In the genomic region with DNA sequence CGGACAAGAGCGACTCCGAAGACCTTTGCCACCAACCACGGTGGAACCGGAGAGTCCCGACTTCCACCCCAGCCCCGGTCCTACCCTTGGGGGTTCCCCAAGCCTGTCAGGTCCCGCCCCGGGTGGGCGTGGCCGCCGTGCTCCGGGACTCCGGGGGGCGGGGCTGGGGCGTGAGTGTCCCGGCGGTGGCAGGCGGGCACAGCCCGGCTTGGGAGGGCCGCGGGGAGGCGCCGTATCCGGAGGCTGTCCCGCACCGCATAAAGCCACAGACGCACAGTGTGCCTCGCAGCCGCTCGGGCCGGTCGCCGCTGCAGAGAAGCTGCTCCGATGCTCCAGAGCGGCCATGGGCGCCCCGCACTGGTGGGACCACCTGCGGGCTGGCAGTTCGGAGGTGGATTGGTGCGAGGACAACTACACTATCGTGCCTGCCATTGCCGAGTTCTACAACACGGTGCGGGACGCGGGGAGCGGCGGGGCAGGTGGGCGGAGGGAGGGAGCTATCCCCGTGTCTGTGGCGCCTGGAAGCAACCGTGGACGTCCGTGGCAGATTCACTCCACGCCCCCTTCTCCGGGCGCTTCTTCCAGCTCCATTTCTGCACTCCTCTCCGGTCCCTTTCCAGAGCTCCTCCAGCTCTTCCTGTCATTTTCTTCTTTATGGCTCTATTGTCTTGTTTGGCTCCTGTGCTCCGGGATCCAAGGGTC, we compare ENCODE assay signal across 8 mouse cellular contexts. TPM values are rescaled to one million over a fixed set of nuclear protein-coding genes. Genes with fewer than 3 reads are reported as not detected.
DNase-seq lines count a peak whose midpoint lies in the region; ATAC-seq and TF ChIP-seq lines count a peak whose summit lies in the region.

A gene (plus strand): TSS at position 251 of the 702 bp plus-strand sequence.

- TF ChIP-seq POLR2A in thymus, adult 2 months (IDR thresholded peaks at IDR 0.05; ENCODE audit: control insufficient read depth, extremely low read depth, insufficient read depth, low read length, poor library complexity) = 0 out of 2 replicates have a peak, but pooled peaks have one; percentile 28

- H3K36me3 ChIP-seq in hindbrain, embryonic 12.5 days = no peaks in the 10 kb centered on the region
- no peaks in the 10 kb centered on the region for H3K36me3 ChIP-seq in lung, postnatal 0 days (ENCODE audit: insufficient read depth, low read length)
- no peaks in the 10 kb centered on the region for H3K36me3 ChIP-seq in thymus, adult 2 months (ENCODE audit: control insufficient read depth, insufficient read depth, low read length)

- peak; percentile 95 for ATAC-seq in hindbrain, embryonic 12.5 days (ENCODE audit: low FRiP score)
- ATAC-seq in lung, postnatal 0 days = peak; percentile 99

- peak within 1 kb of the TSS; percentile 77 for H3K9ac ChIP-seq in hindbrain, embryonic 12.5 days
- peak within 1 kb of the TSS; percentile 74 for H3K9ac ChIP-seq in lung, postnatal 0 days (replicated peaks; ENCODE audit: low read depth)

- TF ChIP-seq CTCF in lung, postnatal 0 days (IDR thresholded peaks at IDR 0.05) = peak; percentile 57
- TF ChIP-seq CTCF in thymus, adult 2 months (IDR thresholded peaks at IDR 0.05; ENCODE audit: borderline replicate concordance, control insufficient read depth, extremely low read depth, insufficient read depth, low read length, poor library complexity) = peak; percentile 47; the same call in 1 of the 2 replicates

- H3K4me1 ChIP-seq in hindbrain, embryonic 12.5 days = peaks cover 8% of the 10 kb centered on the region; the same call in 1 of the 2 replicates
- no peaks in the 10 kb centered on the region for H3K4me1 ChIP-seq in lung, postnatal 0 days (ENCODE audit: insufficient read depth, low read depth, low read length)
- H3K4me1 ChIP-seq in thymus, adult 2 months (replicated peaks; ENCODE audit: control insufficient read depth, insufficient read depth, low read length) = peaks cover 4% of the 10 kb centered on the region; the same call in 1 of the 2 replicates

- TF ChIP-seq EP300 in lung, postnatal 0 days (IDR thresholded peaks at IDR 0.05) = no peak

- peak within 1 kb of the TSS; percentile 74 for H3K4me3 ChIP-seq in hindbrain, embryonic 12.5 days
- peak within 1 kb of the TSS; percentile 71 for H3K4me3 ChIP-seq in lung, postnatal 0 days (ENCODE audit: low read depth, low read length)
- H3K4me3 ChIP-seq in thymus, adult 2 months (ENCODE audit: control insufficient read depth, insufficient read depth, low read length) = peak within 1 kb of the TSS; percentile 49

- H3K27me3 ChIP-seq in hindbrain, embryonic 12.5 days = peaks cover 16% of the 10 kb centered on the region
- no peaks in the 10 kb centered on the region for H3K27me3 ChIP-seq in lung, postnatal 0 days (replicated peaks; ENCODE audit: insufficient read depth, low read length)
- H3K27me3 ChIP-seq in thymus, adult 2 months (ENCODE audit: control insufficient read depth, insufficient read depth, low read length) = no peaks in the 10 kb centered on the region

- H3K9me3 ChIP-seq in hindbrain, embryonic 12.5 days (replicated peaks) = no peaks in the 10 kb centered on the region
- no peaks in the 10 kb centered on the region for H3K9me3 ChIP-seq in lung, postnatal 0 days (ENCODE audit: low read length)

- under 1% methylated on average over 60 of the region's 60 CpGs for WGBS in hindbrain, embryonic 12.5 days
- 2% methylated on average over 44 of the region's 60 CpGs for WGBS in lung, postnatal 0 days
- under 1% methylated on average over 60 of the region's 60 CpGs for WGBS in thymus, adult 2 months

- H3K4me2 ChIP-seq in hindbrain, embryonic 12.5 days (replicated peaks) = peak within 1 kb of the TSS; percentile 94
- H3K4me2 ChIP-seq in lung, postnatal 0 days (replicated peaks; ENCODE audit: low read depth, low read length) = peak within 1 kb of the TSS; percentile 96

- DNase-seq in NIH3T3 (ENCODE audit: low read depth) = peak; percentile 57
- peak; percentile 68 to 76 for DNase-seq in cerebellum, postnatal 14 days
- peak; percentile 55 to 57 for DNase-seq in frontal cortex, postnatal 25 days (ENCODE audit: low spot score in 2 of 2)
- DNase-seq in layer of hippocampus, postnatal 10 days (ENCODE audit: low spot score in 2 of 2) = peak; percentile 66 to 83
- peak; percentile 93 for DNase-seq in lung, postnatal 0 days (ENCODE audit: low spot score)
- peak; percentile 89 for DNase-seq in ovary, adult 18-20 months (ENCODE audit: low spot score)
- peak; percentile 94 for DNase-seq in thymus, adult 2 months

- H3K27ac ChIP-seq in hindbrain, embryonic 12.5 days = peak within 1 kb of the TSS; percentile 48; the same call in 1 of the 2 replicates
- peak within 1 kb of the TSS; percentile 76 for H3K27ac ChIP-seq in lung, postnatal 0 days (ENCODE audit: low read length)
- no peak within 1 kb of the TSS for H3K27ac ChIP-seq in thymus, adult 2 months (ENCODE audit: control insufficient read depth, insufficient read depth, low read length)

RNA-seq across cellular contexts. Expression of the gene that starts here (rescaled TPM):
- 17.4 and 19.0 TPM in 2 replicates for polyA plus RNA-seq in hindbrain, embryonic 12.5 days (2016; fragmentation: Nextera tagmentation; extraction: Ambion mirVana)
- total RNA-seq in layer of hippocampus, postnatal 10 days (2021) = 1 to 10 TPM; 2.5 to 3.0 TPM
- 53.8 and 92.9 TPM in 2 replicates for polyA plus RNA-seq in lung, postnatal 0 days (2015; fragmentation: Nextera tagmentation; extraction: Ambion mirVana)
- polyA plus RNA-seq in thymus, adult 2 months (2012; rRNA removed) = 4.5 and 6.2 TPM in 2 replicates
